In the genomic region with DNA sequence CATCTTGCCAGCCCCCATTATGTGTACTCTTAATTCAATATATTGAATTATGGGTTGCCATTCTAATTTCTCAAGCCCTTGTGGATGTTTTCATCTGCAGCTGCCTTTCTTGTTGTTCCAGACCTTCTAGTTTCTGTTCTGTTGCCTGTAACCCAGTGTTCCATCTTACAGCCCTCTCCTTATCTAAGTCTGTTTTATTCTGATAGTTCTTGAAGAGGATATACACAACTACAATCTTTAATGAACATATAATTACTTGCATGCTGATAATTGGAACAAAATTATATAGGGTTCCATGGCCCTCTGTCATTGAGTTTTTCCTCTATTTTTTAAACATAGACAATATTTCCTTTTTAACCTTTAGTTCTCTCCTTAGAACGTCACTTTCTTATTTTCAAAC, we compare ENCODE assay signal across 37 mouse cellular contexts. TPM values are rescaled to one million over a fixed set of nuclear protein-coding genes. Genes with fewer than 3 reads are reported as not detected.
"Had no signal": no experiment of that assay in that cellular context is flagged by ENCODE, and none has a peak within 500 bp of the region (broad histone marks: within the 10 kb centered on the region; RNA-seq: fewer than 3 reads in every experiment).

No protein-coding gene starts in this region.

- H3K9me3 ChIP-seq: heart, embryonic 13.5 days; heart, embryonic 15.5 days; hindbrain, embryonic 13.5 days; hindbrain, embryonic 15.5 days; kidney, embryonic 15.5 days; limb, embryonic 10.5 days; limb, embryonic 12.5 days had no signal

- ATAC-seq: hindbrain, postnatal 0 days; intestine, embryonic 16.5 days had no signal

- H3K27ac ChIP-seq: gastrocnemius, adult 2 months; heart, adult 2 months; heart, embryonic 13.5 days; heart, embryonic 15.5 days; hindbrain, embryonic 13.5 days; hindbrain, embryonic 15.5 days; hindbrain, postnatal 0 days; kidney, embryonic 15.5 days; kidney, postnatal 0 days; left cerebral cortex, adult 2 months; limb, embryonic 10.5 days; limb, embryonic 12.5 days had no signal

- H3K27me3 ChIP-seq: heart, embryonic 13.5 days; heart, embryonic 15.5 days; hindbrain, embryonic 13.5 days; hindbrain, embryonic 15.5 days; kidney, embryonic 15.5 days; limb, embryonic 12.5 days had no signal

- H3K4me3 ChIP-seq: gastrocnemius, adult 2 months; heart, adult 2 months; heart, embryonic 13.5 days; heart, embryonic 15.5 days; hindbrain, embryonic 13.5 days; hindbrain, embryonic 15.5 days; kidney, embryonic 15.5 days; left cerebral cortex, adult 2 months; limb, embryonic 10.5 days; limb, embryonic 12.5 days had no signal

- H3K4me2 ChIP-seq: heart, embryonic 11.5 days; heart, embryonic 13.5 days; heart, embryonic 15.5 days; hindbrain, embryonic 13.5 days; hindbrain, embryonic 15.5 days; kidney, embryonic 15.5 days; limb, embryonic 12.5 days had no signal

- DNase-seq: gastrocnemius, adult 2 months; gastrocnemius, postnatal 10 days; gastrocnemius, postnatal 36 days; heart, adult 2 months; heart, postnatal 14 days; heart, postnatal 36 days; kidney, adult 11 months; kidney, adult 2 months; kidney, adult 9 months; kidney, postnatal 14 days; kidney, postnatal 36 days had no signal

- H3K36me3 ChIP-seq: heart, embryonic 13.5 days; heart, embryonic 15.5 days; hindbrain, embryonic 13.5 days; hindbrain, embryonic 15.5 days; kidney, embryonic 15.5 days; limb, embryonic 10.5 days; limb, embryonic 12.5 days had no signal

- H3K4me1 ChIP-seq: heart, embryonic 13.5 days; heart, embryonic 15.5 days; kidney, embryonic 15.5 days; limb, embryonic 12.5 days had no signal

- H3K9ac ChIP-seq: heart, embryonic 13.5 days; heart, embryonic 15.5 days; hindbrain, embryonic 13.5 days; hindbrain, embryonic 15.5 days; kidney, embryonic 15.5 days; limb, embryonic 12.5 days had no signal

RNA-seq across cellular contexts. Expression of gene Gm4792, which starts 38.0 kb away (rescaled TPM):
- total RNA-seq: gastrocnemius, adult 2 months; gastrocnemius, postnatal 10 days; gastrocnemius, postnatal 36 days; heart, adult 2 months; heart, postnatal 14 days; heart, postnatal 36 days; hematopoietic stem cell, adult 5-6 weeks; layer of hippocampus, adult 18-20 months; layer of hippocampus, adult 8-10 months; layer of hippocampus, postnatal 10 days; layer of hippocampus, postnatal 25 days; left cerebral cortex, adult 2 months; left cerebral cortex, postnatal 14 days; left cerebral cortex, postnatal 36 days; liver, adult 2 months had no signal
- polyA plus RNA-seq: frontal cortex, adult 2 months; gonadal fat pad, adult 2 months; heart, adult 2 months; heart, embryonic 11.5 days; heart, embryonic 13.5 days; heart, embryonic 15.5 days; heart, postnatal 0 days; intestine, embryonic 14.5 days; intestine, embryonic 16.5 days; kidney, adult 2 months; kidney, embryonic 15.5 days; kidney, postnatal 0 days; large intestine, adult 2 months; limb, embryonic 10.5 days; limb, embryonic 12.5 days; limb, embryonic 14.5 days; liver, adult 2 months had no signal
